14 mouse cellular contexts compared by ENCODE assay signal in the genomic region with DNA sequence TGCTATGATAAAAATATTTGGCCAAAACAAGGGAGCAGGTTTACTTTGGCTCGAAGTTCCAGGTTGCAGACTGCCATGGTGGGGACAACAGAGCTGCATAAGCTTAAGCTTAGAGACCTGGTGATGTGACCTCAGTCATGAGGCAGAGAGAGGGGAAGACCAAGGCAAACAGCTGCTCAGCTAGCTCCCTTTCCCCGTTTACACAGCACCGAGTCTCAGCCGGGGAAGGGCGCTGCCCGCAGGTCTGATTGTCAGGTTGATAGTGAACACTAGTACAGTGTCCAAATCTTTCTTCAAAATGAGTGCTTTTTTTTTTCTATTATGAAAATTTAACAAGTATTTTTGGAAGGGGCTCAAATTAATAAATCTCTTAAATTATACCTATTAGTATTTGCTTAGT.
"Had no signal": no experiment of that assay in that cellular context is flagged by ENCODE, and none has a peak within 500 bp of the region (broad histone marks: within the 10 kb centered on the region; RNA-seq: fewer than 3 reads in every experiment).

No protein-coding gene starts in this region.

- H3K27ac ChIP-seq: left cerebral cortex, adult 2 months; limb, embryonic 15.5 days had no signal

- H3K27me3 ChIP-seq: kidney, embryonic 15.5 days; limb, embryonic 15.5 days; neural tube, embryonic 15.5 days had no signal

- H3K36me3 ChIP-seq: kidney, embryonic 15.5 days; limb, embryonic 15.5 days; neural tube, embryonic 15.5 days had no signal

- H3K4me2 ChIP-seq: kidney, embryonic 15.5 days; limb, embryonic 15.5 days; neural tube, embryonic 15.5 days had no signal

- H3K4me3 ChIP-seq: kidney, embryonic 15.5 days; left cerebral cortex, adult 2 months; limb, embryonic 15.5 days; myocyte; neural tube, embryonic 15.5 days had no signal

- DNase-seq: kidney, adult 18-20 months; kidney, postnatal 14 days; lung, adult 18-20 months; midbrain, embryonic 14.5 days; retina, postnatal 1 day; right cerebral cortex, postnatal 4 days; spleen, adult 18-20 months; thymus, adult 18-20 months; thymus, postnatal 25 days had no signal

- H3K9ac ChIP-seq: kidney, embryonic 15.5 days; limb, embryonic 15.5 days; neural tube, embryonic 15.5 days had no signal

- H3K9me3 ChIP-seq: kidney, embryonic 15.5 days; limb, embryonic 15.5 days; neural tube, embryonic 15.5 days had no signal
